Mouse (Mus musculus): Measurements from ENCODE around the gene Ncoa3.

Gene Ncoa3

GRCm38 (mm10) chr2:166100309-166101262, 108.2 kb downstream of the Ncoa3 start:
- no peak for DNase-seq (ENCODE audit: low spot score in 2 of 2)

GRCm38 (mm10) chr2:166102893-166103292, 110.5 kb downstream of the Ncoa3 start:
- no peak for DNase-seq (ENCODE audit: low spot score in 2 of 2)

GRCm38 (mm10) chr2:166105911-166106310, 113.5 kb downstream of the Ncoa3 start:
- no peak for DNase-seq (ENCODE audit: low spot score in 2 of 2)

GRCm38 (mm10) chr2:166106631-166107030, 114.2 kb downstream of the Ncoa3 start:
- no peak for DNase-seq (ENCODE audit: low spot score in 2 of 2)

- no peak for DNase-seq (ENCODE audit: low spot score in 2 of 2)
Observed at GRCm38 (mm10) chr2:166107911-166108310, 115.5 kb downstream of the Ncoa3 start.

- peak; percentile 36 to 80 for DNase-seq (ENCODE audit: low spot score in 2 of 2)
Observed at GRCm38 (mm10) chr2:166108326-166108725, 115.9 kb downstream of the Ncoa3 start.

GRCm38 (mm10) chr2:166110764-166111163, 118.3 kb downstream of the Ncoa3 start:
- no peak for DNase-seq (ENCODE audit: low spot score in 2 of 2)

- DNase-seq (ENCODE audit: low spot score in 2 of 2): no peak
Observed at GRCm38 (mm10) chr2:166111238-166111637, 118.8 kb downstream of the Ncoa3 start.

- no peak for DNase-seq (ENCODE audit: low spot score in 2 of 2)
Observed at GRCm38 (mm10) chr2:166111831-166112250, 119.4 kb downstream of the Ncoa3 start.

- no peak for DNase-seq (ENCODE audit: low spot score in 2 of 2)
Observed at GRCm38 (mm10) chr2:166112986-166113385, 120.5 kb downstream of the Ncoa3 start.

- no peak for DNase-seq (ENCODE audit: low spot score in 2 of 2)
Observed at GRCm38 (mm10) chr2:166115571-166116277, 123.3 kb downstream of the Ncoa3 start.

GRCm38 (mm10) chr2:166116278-166116608, 123.8 kb downstream of the Ncoa3 start:
- no peak for DNase-seq (ENCODE audit: low spot score in 2 of 2)

GRCm38 (mm10) chr2:166116704-166117103, 124.3 kb downstream of the Ncoa3 start:
- DNase-seq (ENCODE audit: low spot score in 2 of 2): no peak

- DNase-seq (ENCODE audit: low spot score in 2 of 2): no peak
Observed at GRCm38 (mm10) chr2:166119992-166120391, 127.6 kb downstream of the Ncoa3 start.

GRCm38 (mm10) chr2:166121681-166122355, 129.4 kb downstream of the Ncoa3 start:
- DNase-seq (ENCODE audit: low spot score in 2 of 2): no peak

- no peak for DNase-seq (ENCODE audit: low spot score in 2 of 2)
Observed at GRCm38 (mm10) chr2:166122781-166123180, 130.3 kb downstream of the Ncoa3 start.
